In the genomic region with DNA sequence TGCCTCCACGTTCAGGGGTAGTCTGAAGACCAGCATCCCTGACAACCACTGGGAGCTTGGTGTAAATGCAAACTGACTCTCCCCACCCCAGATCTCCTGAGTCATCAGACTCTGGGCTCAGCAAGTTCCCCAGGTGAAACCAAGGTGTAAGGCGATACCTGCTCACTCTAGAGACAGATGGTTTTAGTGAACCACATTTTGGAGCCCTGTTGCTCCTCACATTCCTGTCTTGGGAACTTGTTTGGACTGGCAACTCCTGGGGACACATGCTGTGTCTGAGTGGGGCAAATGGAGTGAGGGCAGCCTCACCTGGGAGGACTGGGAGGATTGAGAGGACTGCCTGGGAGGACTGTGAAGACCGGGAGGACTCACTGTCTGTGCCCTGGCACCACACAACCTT, we compare ENCODE assay signal across 28 mouse cellular contexts.
"Had no signal": no experiment of that assay in that cellular context is flagged by ENCODE, and none has a peak within 500 bp of the region (broad histone marks: within the 10 kb centered on the region; RNA-seq: fewer than 3 reads in every experiment).

No protein-coding gene starts in this region.

- DNase-seq: gastrocnemius, adult 2 months; gastrocnemius, postnatal 10 days; gastrocnemius, postnatal 25 days; heart, adult 18-20 months; heart, postnatal 10 days; heart, postnatal 4 days; kidney, adult 11 months; kidney, adult 2 months; kidney, adult 9 months; kidney, postnatal 14 days; kidney, postnatal 4 days; liver; liver, embryonic 13.5 days had no signal

- H3K36me3 ChIP-seq: heart, embryonic 10.5 days; heart, embryonic 12.5 days; hindbrain, embryonic 10.5 days; hindbrain, embryonic 12.5 days; intestine, embryonic 15.5 days; kidney, embryonic 15.5 days; limb, embryonic 10.5 days; limb, embryonic 12.5 days; liver, embryonic 13.5 days had no signal

- H3K4me3 ChIP-seq: gastrocnemius, adult 2 months; heart, embryonic 10.5 days; heart, embryonic 12.5 days; hindbrain, embryonic 10.5 days; hindbrain, embryonic 12.5 days; intestine, embryonic 15.5 days; kidney, embryonic 15.5 days; layer of hippocampus, adult 2 months; left cerebral cortex, adult 2 months; limb, embryonic 10.5 days; limb, embryonic 12.5 days; liver, embryonic 13.5 days had no signal

- H3K27me3 ChIP-seq: heart, embryonic 12.5 days; hindbrain, embryonic 12.5 days; intestine, embryonic 15.5 days; kidney, embryonic 15.5 days; liver, embryonic 13.5 days had no signal

- H3K27ac ChIP-seq: gastrocnemius, adult 2 months; heart, embryonic 10.5 days; hindbrain, embryonic 10.5 days; hindbrain, embryonic 12.5 days; hindbrain, embryonic 14.5 days; intestine, embryonic 15.5 days; kidney, embryonic 15.5 days; kidney, postnatal 0 days; layer of hippocampus, adult 2 months; left cerebral cortex, adult 2 months; limb, embryonic 10.5 days; limb, embryonic 12.5 days; liver, embryonic 13.5 days had no signal

- H3K9ac ChIP-seq: heart, embryonic 12.5 days; hindbrain, embryonic 12.5 days; hindbrain, embryonic 14.5 days; intestine, embryonic 15.5 days; kidney, embryonic 15.5 days; limb, embryonic 12.5 days; liver, embryonic 13.5 days had no signal

- ATAC-seq: hindbrain, embryonic 16.5 days; inflammation-experienced regulatory T-cells, adult 6 months; intestine, embryonic 15.5 days had no signal

- H3K9me3 ChIP-seq: hindbrain, embryonic 12.5 days; intestine, embryonic 15.5 days; kidney, embryonic 15.5 days; limb, embryonic 10.5 days; liver, embryonic 13.5 days had no signal

- H3K4me1 ChIP-seq: hindbrain, embryonic 10.5 days; hindbrain, embryonic 12.5 days; liver, embryonic 13.5 days had no signal

- H3K4me2 ChIP-seq: heart, embryonic 12.5 days; hindbrain, embryonic 12.5 days; hindbrain, embryonic 14.5 days; intestine, embryonic 15.5 days; kidney, embryonic 15.5 days; limb, embryonic 12.5 days; liver, embryonic 11.5 days; liver, embryonic 13.5 days had no signal
